Mouse (Mus musculus) hindbrain, postnatal 0 days (tissue): ENCODE results near the gene Irs2. TPM values are rescaled to one million over a fixed set of nuclear protein-coding genes. Genes with fewer than 3 reads are reported as not detected.

Experiments
- ATAC-seq: fragments of 200-750 bp; cut with Nextera tagmentation; 2 replicates; pipeline ENCODE4 v1.8.0; 2017; ENCODE audit warnings: mild to moderate bottlenecking, moderate TSS enrichment, moderate library complexity
- DNase-seq: peaks from one replicate; pipeline ENCODE4 v3.0.0-alpha.2; 2015; ENCODE audit warnings: low spot score
- H3K27ac ChIP-seq: fragments of 300-500 bp; sonication (generic); 2 replicates; pipeline ENCODE4 v1.5.1; 2014; ENCODE audit warnings: mild to moderate bottlenecking
- H3K27me3 ChIP-seq: fragments of 300-500 bp; sonication (generic); 2 replicates; pipeline ENCODE4 v1.6.1; 2014; ENCODE audit warnings: low read length, mixed read lengths; ENCODE audit not compliant: insufficient read depth
- H3K36me3 ChIP-seq: fragments of 300-500 bp; sonication (generic); 2 replicates; pipeline ENCODE4 v1.6.1; 2014; ENCODE audit warnings: low read length, mixed read lengths; ENCODE audit not compliant: insufficient read depth
- H3K4me1 ChIP-seq: fragments of 300-500 bp; sonication (generic); 2 replicates; pipeline ENCODE4 v1.6.1; 2014; ENCODE audit warnings: antibody characterized with exemption, low read length, mixed read lengths; ENCODE audit not compliant: insufficient read depth
- H3K4me2 ChIP-seq: fragments of 300-500 bp; sonication (generic); 2 replicates; pipeline ENCODE4 v1.6.1; 2014; ENCODE audit warnings: low read depth, mild to moderate bottlenecking, low read length, moderate library complexity, mixed read lengths
- H3K4me3 ChIP-seq: fragments of 300-500 bp; sonication (generic); 2 replicates; pipeline ENCODE4 v1.5.1; 2014; ENCODE audit warnings: low read length
- H3K9ac ChIP-seq: fragments of 300-500 bp; sonication (generic); replicated peaks from 2 replicates; pipeline ENCODE4 v1.6.1; 2014; ENCODE audit warnings: mild to moderate bottlenecking, low read length, moderate library complexity, mixed read lengths
- H3K9me3 ChIP-seq: fragments of 300-500 bp; sonication (generic); 2 replicates; pipeline ENCODE4 v1.6.1; 2016; ENCODE audit warnings: low read length, mixed read lengths
- CTCF ChIP-seq: IDR thresholded peaks from 2 replicates; pipeline ENCODE4 v1.5.1; 2016; ENCODE audit warnings: antibody characterized with exemption, control low read depth, low read depth
- WGBS: fragments of 180-500 bp; shearing (Covaris S2); extraction: QIAGEN DNeasy Blood & Tissue Kit; methylation state at CpG from one replicate; pipeline ENCODE4 v1.1.7; 2014; 5-methylcytosine and 5-hydroxymethylcytosine counted together
- polyA plus RNA-seq: library from polyadenylated mRNA; unstranded; fragments of >200 nt; fragmentation: Nextera tagmentation; extraction: Ambion mirVana; gene quantifications from 2 replicates; pipeline ENCODE4 v1.2.1, GENCODE M21; 2015
- total RNA-seq: library from RNA; depleted of rRNA; stranded (reverse); fragments of >200 nt; gene quantifications from 2 replicates; pipeline ENCODE4 v1.2.3, GENCODE M21; 2014

Irs2 gene
- total and polyA plus RNA-seq, 2 experiments from 2014 or later, result 7.3 to 42.4 TPM

DNA sequence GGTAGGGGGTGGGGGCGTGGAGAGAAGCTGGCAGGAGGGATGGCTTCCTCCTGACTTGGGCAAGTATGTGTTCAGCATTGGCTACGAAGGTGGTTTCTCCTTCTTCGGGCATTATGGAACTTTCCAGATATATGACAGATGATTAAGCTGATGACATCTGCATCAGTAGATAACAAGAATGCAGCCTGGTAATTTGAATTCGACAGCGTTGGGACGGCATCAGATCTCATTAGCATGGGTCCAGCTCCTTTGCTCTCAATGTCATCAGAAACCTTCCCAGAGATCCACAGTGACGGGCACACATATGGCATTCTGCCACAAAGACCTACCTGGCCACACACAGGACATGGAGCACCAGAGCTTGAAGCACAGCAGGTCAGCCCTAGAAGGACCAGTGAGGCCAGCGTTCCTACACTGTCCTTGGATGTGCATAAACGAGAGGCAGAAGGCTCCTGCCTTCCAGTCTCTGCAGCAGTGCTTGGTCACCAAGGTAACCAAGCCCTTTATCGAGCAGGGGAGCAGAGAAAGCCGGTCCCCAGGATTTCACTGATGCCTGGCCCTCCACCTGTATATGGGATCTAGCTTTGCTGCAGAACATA lies 29.0 kb downstream of the Irs2 start:
- no peak overlapping the region for H3K4me3 ChIP-seq
- no peak overlapping the region for H3K4me2 ChIP-seq
- peak; percentile 41 for DNase-seq
- 28% methylated on average over 11 of the region's 11 CpGs for WGBS
- H3K36me3 ChIP-seq, result no peaks in the 10 kb centered on the region
- peak overlapping the region; percentile 67; the same call in 1 of the 2 replicates for H3K27ac ChIP-seq
- H3K9ac ChIP-seq, result no peak overlapping the region
- peaks cover 22% of the 10 kb centered on the region for H3K4me1 ChIP-seq
- ATAC-seq, result peak; percentile 30
- TF ChIP-seq CTCF, result no peak
- H3K27me3 ChIP-seq, result no peaks in the 10 kb centered on the region
- H3K9me3 ChIP-seq, result no peaks in the 10 kb centered on the region

DNA sequence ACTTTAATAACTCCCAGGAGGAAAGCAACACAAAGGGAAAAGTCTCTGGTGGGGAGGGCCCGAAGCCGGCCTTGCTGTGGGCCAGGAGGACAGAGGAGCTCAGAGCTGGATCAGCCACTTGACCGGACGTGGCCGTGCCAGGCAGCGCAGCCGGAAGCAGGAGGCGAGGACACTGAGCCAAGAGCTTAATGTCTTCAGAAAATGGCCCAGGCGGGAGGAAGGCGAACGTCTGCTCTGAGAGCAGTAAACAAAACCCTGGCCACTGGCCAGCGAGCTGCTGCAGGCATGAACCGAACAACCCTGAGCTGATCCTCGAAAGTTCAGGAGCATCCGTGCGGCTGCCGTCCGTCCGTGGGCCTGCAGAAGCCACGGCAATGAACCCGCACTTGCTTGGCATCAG lies 29.9 kb downstream of the Irs2 start:
- peak; percentile 91 for DNase-seq
- Histone ChIP-seq H3K4me2 (no peak overlapping the region), H3K4me3 (no peak overlapping the region), H3K4me1 (peaks cover 24% of the 10 kb centered on the region), H3K27ac (peak overlapping the region; percentile 67), H3K9me3 (no peaks in the 10 kb centered on the region), H3K36me3 (no peaks in the 10 kb centered on the region), H3K27me3 (no peaks in the 10 kb centered on the region), H3K9ac (no peak overlapping the region)
- WGBS, result 34% methylated on average over 21 of the region's 21 CpGs
- TF ChIP-seq CTCF, result no peak
- ATAC-seq, result peak; percentile 87

DNA sequence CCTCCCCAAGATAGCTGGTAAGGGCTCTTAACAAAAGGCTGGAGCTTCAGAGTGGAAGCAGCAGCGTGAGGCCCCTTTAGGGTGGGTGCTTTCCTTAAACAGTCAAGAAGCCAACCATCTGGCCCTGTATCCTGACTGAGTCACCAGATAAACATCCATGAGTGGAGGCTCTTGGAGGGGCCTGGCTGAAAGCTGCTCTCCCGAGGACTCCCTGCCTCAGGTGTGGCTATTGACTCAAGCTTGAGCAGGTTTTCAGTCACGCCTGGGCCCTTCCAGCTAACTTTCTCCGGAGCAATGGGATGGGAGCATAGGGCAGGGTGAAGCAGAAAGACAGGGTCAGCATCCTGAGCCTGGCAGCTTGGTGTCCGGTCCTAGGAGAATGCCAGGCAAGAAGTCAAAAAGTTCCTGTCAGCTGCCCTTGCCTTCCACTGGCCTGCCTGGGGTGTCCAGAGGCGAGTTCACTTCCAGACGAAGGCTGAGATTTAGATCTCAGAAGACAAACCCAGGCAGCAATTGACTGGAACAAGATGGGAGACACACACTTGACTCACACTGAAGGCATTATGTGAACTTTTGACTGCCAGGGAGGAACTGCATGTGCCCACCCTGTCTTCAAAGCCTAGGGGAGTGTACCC lies 30.4 kb downstream of the Irs2 start:
- H3K27me3 ChIP-seq, result no peaks in the 10 kb centered on the region
- 54% methylated on average over 7 of the region's 7 CpGs for WGBS
- ATAC-seq, result peak; percentile 4; the same call in 1 of the 2 replicates

DNA sequence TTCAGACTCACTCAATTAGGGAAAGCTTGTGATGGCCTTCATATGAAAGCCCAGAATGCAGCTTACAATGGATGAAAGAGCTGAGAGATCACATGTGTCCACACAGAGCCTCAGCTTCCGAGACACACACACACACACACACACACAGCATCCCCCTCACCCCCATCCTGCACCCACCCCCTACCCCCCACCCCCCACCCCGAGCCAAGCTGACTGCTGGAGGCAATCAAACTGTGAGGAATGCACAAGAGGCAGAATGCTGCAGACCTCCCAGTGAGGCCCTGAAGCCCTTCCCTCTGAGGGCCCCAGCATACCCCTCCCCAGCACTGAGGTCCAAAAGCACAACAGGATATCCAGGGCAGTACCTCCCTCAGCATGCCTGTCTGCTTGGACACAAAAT lies 33.6 kb downstream of the Irs2 start:
- no peak for ATAC-seq

More for the DNA sequence above, 30.4 kb downstream of the Irs2 start:
- Histone ChIP-seq H3K4me2 (no peak overlapping the region), H3K27ac (peak overlapping the region; percentile 67), H3K9me3 (no peaks in the 10 kb centered on the region), H3K36me3 (no peaks in the 10 kb centered on the region), H3K4me1 (peaks cover 30% of the 10 kb centered on the region), H3K9ac (no peak overlapping the region), H3K4me3 (no peak overlapping the region)
- TF ChIP-seq CTCF, result no peak
- no peak for DNase-seq

DNA sequence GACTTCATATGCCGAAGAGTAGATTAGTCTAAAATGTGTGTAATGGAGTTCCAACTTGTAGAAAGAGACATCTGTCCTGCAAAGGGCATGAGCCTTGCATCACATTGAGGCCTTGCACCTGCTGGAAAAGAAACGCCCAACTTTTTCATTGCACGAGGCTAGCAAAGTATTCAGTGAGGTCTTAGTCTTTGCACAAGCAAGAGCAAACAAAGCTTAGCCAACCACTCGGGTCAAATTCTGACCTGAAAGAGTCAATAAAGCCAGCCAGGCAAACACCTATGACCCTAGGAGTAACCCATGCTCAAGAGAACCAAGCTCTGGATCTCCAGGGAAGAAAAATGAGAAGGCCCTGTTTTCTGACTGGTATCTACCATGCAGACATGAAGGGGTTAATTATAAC lies 34.1 kb downstream of the Irs2 start:
- Histone ChIP-seq H3K9me3 (no peaks in the 10 kb centered on the region), H3K36me3 (no peaks in the 10 kb centered on the region), H3K9ac (no peak overlapping the region), H3K4me1 (peaks cover 35% of the 10 kb centered on the region), H3K4me2 (no peak overlapping the region), H3K4me3 (no peak overlapping the region), H3K27me3 (no peaks in the 10 kb centered on the region), H3K27ac (no peak overlapping the region)
- no peak for TF ChIP-seq CTCF
- no peak for ATAC-seq
- 78% methylated on average over 4 of the region's 4 CpGs for WGBS
- DNase-seq, result no peak

More for the DNA sequence above, 33.6 kb downstream of the Irs2 start:
- Histone ChIP-seq H3K9me3 (no peaks in the 10 kb centered on the region), H3K27me3 (no peaks in the 10 kb centered on the region), H3K36me3 (no peaks in the 10 kb centered on the region), H3K4me3 (no peak overlapping the region), H3K4me2 (no peak overlapping the region), H3K9ac (no peak overlapping the region), H3K4me1 (peaks cover 40% of the 10 kb centered on the region), H3K27ac (no peak overlapping the region)
- DNase-seq, result no peak
- no peak for TF ChIP-seq CTCF
- 5% methylated on average over 2 of the region's 2 CpGs for WGBS

DNA sequence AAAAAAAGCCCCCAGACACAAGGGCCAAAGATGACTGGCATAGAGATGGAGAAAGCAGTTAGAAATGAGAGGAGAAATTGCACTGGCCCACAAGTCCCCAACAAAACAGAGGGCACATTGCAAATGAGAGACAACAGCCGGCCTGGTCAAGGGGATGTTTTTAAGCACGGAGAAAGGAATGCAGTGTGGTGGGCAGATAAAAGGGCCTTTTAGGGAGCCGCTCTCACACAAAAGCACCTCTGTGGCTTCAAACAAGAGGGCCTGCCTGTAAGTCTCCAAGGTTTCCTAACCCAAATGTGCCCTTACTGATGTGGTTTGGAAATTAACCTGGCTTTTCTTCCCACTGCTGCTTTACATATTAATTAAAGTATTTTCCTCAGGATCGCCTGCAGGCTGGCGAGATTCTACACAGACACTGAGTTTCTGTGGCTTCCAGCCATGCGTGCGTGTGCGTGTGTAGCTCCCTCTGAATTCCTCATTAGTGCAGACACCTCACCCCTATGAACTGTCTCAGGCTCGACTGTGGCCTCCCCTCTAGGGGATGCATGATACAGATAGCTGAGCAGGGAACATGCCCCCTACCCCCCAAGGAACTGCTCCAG lies 35.3 kb downstream of the Irs2 start:
- Histone ChIP-seq H3K4me1 (peaks cover 25% of the 10 kb centered on the region), H3K27ac (0 out of 2 replicates have a peak overlapping the region, but pooled peaks have one; percentile 20)

DNA sequence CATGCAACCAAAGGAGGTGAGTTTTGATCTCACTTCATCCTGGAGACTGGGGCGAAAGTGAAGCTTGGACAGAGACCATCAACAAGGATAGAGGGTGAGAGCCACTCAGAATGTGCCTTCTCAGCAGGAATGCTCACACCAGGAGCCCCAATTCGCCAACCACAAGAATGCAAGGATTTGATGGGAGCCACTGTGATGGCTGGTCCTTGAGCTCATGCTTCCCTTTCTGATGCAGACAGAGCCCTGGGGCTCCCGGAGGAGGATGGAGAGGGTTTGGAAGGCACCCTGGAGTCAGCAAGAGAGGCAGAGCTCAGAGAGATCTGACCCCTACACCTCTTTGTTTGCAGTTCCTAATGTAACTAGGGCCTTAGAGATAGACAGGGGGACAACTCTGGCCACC lies 36.3 kb downstream of the Irs2 start:
- Histone ChIP-seq H3K4me1 (peaks cover 20% of the 10 kb centered on the region), H3K4me3 (no peak overlapping the region), H3K36me3 (no peaks in the 10 kb centered on the region), H3K27ac (no peak overlapping the region), H3K27me3 (no peaks in the 10 kb centered on the region), H3K9ac (no peak overlapping the region), H3K4me2 (no peak overlapping the region), H3K9me3 (no peaks in the 10 kb centered on the region)
- ATAC-seq, result no peak
- no peak for DNase-seq
- TF ChIP-seq CTCF, result no peak
- WGBS, result 47% methylated on average over 3 of the region's 3 CpGs

More for the DNA sequence above, 35.3 kb downstream of the Irs2 start:
- Histone ChIP-seq H3K4me2 (no peak overlapping the region), H3K27me3 (no peaks in the 10 kb centered on the region), H3K36me3 (no peaks in the 10 kb centered on the region), H3K9ac (no peak overlapping the region), H3K4me3 (no peak overlapping the region), H3K9me3 (no peaks in the 10 kb centered on the region)
- WGBS, result 20% methylated on average over 9 of the region's 9 CpGs
- 0 out of 2 replicates have a peak, but pooled peaks have one; percentile 3 for TF ChIP-seq CTCF
- DNase-seq (peak; percentile 45), ATAC-seq (no peak)
